Mouse (Mus musculus): Measurements from ENCODE around the gene Ccdc136. TPM values are rescaled to one million over a fixed set of nuclear protein-coding genes. Genes with fewer than 3 reads are reported as not detected.
"Not testable (repeated sequence)": the region's sequence is repeated elsewhere in the genome, so short reads cannot be mapped to it uniquely, and the experiment has no call there.

The Ccdc136 gene
- 0.94 and 1.8 TPM in 2 replicates for polyA plus RNA-seq (2016; fragmentation: Nextera tagmentation; extraction: Ambion mirVana)

- peak within 1 kb of the TSS; percentile 75 for H3K4me2 ChIP-seq
- H3K9me3 ChIP-seq (replicated peaks) = no peaks in the 10 kb centered on the region
- peak within 1 kb of the TSS; percentile 57 for H3K4me3 ChIP-seq
- no peaks in the 10 kb centered on the region for H3K36me3 ChIP-seq
- H3K4me1 ChIP-seq = peaks cover 15% of the 10 kb centered on the region
- 2% methylated on average over 47 of the region's 49 CpGs for WGBS (ENCODE audit: insufficient replicate concordance)
- H3K9ac ChIP-seq = peak within 1 kb of the TSS; percentile 35; the same call in 1 of the 2 replicates
- no peak within 1 kb of the TSS for H3K27ac ChIP-seq
- peak; percentile 74 for ATAC-seq
- H3K27me3 ChIP-seq (replicated peaks) = peaks cover 90% of the 10 kb centered on the region
These were observed at the start of gene Ccdc136 for GRCm38 (mm10) chr6:29395910-29396713. Gene Ccdc136, plus strand, starts transcription at chr6:29396309.

GRCm38 (mm10) chr6:29346512-29346911 is 49.6 kb upstream of the Ccdc136 start:
- not testable (repeated sequence) for H3K27me3 ChIP-seq (replicated peaks); H3K27ac ChIP-seq; H3K4me3 ChIP-seq; H3K4me2 ChIP-seq; H3K9me3 ChIP-seq (replicated peaks); H3K9ac ChIP-seq; ATAC-seq; H3K36me3 ChIP-seq
- 73% methylated on average over 2 of the region's 2 CpGs for WGBS (ENCODE audit: insufficient replicate concordance)
- peaks cover 30% of the 10 kb centered on the region for H3K4me1 ChIP-seq

- 32% methylated on average over 7 of the region's 7 CpGs for WGBS (ENCODE audit: insufficient replicate concordance)
- peak overlapping the region; percentile 74 for H3K27ac ChIP-seq
- peak overlapping the region; percentile 91 for H3K4me3 ChIP-seq
- H3K4me1 ChIP-seq = peaks cover 36% of the 10 kb centered on the region
- H3K36me3 ChIP-seq = no peaks in the 10 kb centered on the region
- no peaks in the 10 kb centered on the region for H3K9me3 ChIP-seq (replicated peaks)
- H3K4me2 ChIP-seq = peak overlapping the region; percentile 71
- H3K27me3 ChIP-seq (replicated peaks) = no peaks in the 10 kb centered on the region
- peak overlapping the region; percentile 90 for H3K9ac ChIP-seq
- no peak for ATAC-seq
These were observed 48.9 kb upstream of the Ccdc136 start for GRCm38 (mm10) chr6:29347189-29347588.

- ATAC-seq = peak; percentile 97
These were observed 48.3 kb upstream of the Ccdc136 start, which contains the start of gene Calu for GRCm38 (mm10) chr6:29347665-29348370. Gene Calu, plus strand, starts transcription at chr6:29348069.

GRCm38 (mm10) chr6:29348371-29348724 is 47.8 kb upstream of the Ccdc136 start:
- H3K9me3 ChIP-seq (replicated peaks) = no peaks in the 10 kb centered on the region
- peak overlapping the region; percentile 79 for H3K27ac ChIP-seq
- WGBS (ENCODE audit: insufficient replicate concordance) = 3% methylated on average over 15 of the region's 15 CpGs
- no peaks in the 10 kb centered on the region for H3K27me3 ChIP-seq (replicated peaks)
- peak overlapping the region; percentile 90 for H3K9ac ChIP-seq
- peak overlapping the region; percentile 71 for H3K4me2 ChIP-seq
- no peaks in the 10 kb centered on the region for H3K36me3 ChIP-seq
- ATAC-seq = peak; percentile 3
- H3K4me1 ChIP-seq = peaks cover 48% of the 10 kb centered on the region
- peak overlapping the region; percentile 91 for H3K4me3 ChIP-seq

More at GRCm38 (mm10) chr6:29347665-29348370, 48.3 kb upstream of the Ccdc136 start, which contains the start of gene Calu:
- Histone ChIP-seq H3K27ac (peak within 1 kb of the TSS; percentile 79), H3K27me3 (replicated peaks) (no peaks in the 10 kb centered on the region), H3K9me3 (replicated peaks) (no peaks in the 10 kb centered on the region), H3K4me2 (peak within 1 kb of the TSS; percentile 71), H3K36me3 (no peaks in the 10 kb centered on the region), H3K4me1 (peaks cover 43% of the 10 kb centered on the region), H3K4me3 (peak within 1 kb of the TSS; percentile 91), H3K9ac (peak within 1 kb of the TSS; percentile 90)
- WGBS (ENCODE audit: insufficient replicate concordance) = under 1% methylated on average over 55 of the region's 55 CpGs

- no peak for ATAC-seq
- H3K9me3 ChIP-seq (replicated peaks) = no peaks in the 10 kb centered on the region
- H3K4me3 ChIP-seq = no peak overlapping the region
- peaks cover 56% of the 10 kb centered on the region for H3K4me1 ChIP-seq
- no peak overlapping the region for H3K4me2 ChIP-seq
- H3K36me3 ChIP-seq = peaks cover 6% of the 10 kb centered on the region
- no peak overlapping the region for H3K9ac ChIP-seq
- H3K27me3 ChIP-seq (replicated peaks) = no peaks in the 10 kb centered on the region
- H3K27ac ChIP-seq = no peak overlapping the region
These were observed 44.5 kb upstream of the Ccdc136 start for GRCm38 (mm10) chr6:29351613-29352012.

GRCm38 (mm10) chr6:29352816-29353215 is 43.3 kb upstream of the Ccdc136 start:
- no peaks in the 10 kb centered on the region for H3K9me3 ChIP-seq (replicated peaks)
- H3K27ac ChIP-seq = 0 out of 2 replicates have a peak overlapping the region, but pooled peaks have one; percentile 20
- H3K9ac ChIP-seq = peak overlapping the region; percentile 39; the same call in 1 of the 2 replicates
- 13% methylated on average over 5 of the region's 5 CpGs for WGBS (ENCODE audit: insufficient replicate concordance)
- H3K36me3 ChIP-seq = peaks cover 16% of the 10 kb centered on the region
- H3K4me2 ChIP-seq = peak overlapping the region; percentile 42
- ATAC-seq = peak; percentile 48
- H3K4me3 ChIP-seq = no peak overlapping the region
- H3K27me3 ChIP-seq (replicated peaks) = no peaks in the 10 kb centered on the region
- peaks cover 61% of the 10 kb centered on the region for H3K4me1 ChIP-seq

- no peak for ATAC-seq
- Histone ChIP-seq H3K36me3 (peaks cover 63% of the 10 kb centered on the region), H3K9ac (no peak overlapping the region), H3K9me3 (replicated peaks) (no peaks in the 10 kb centered on the region), H3K4me1 (peaks cover 14% of the 10 kb centered on the region), H3K4me2 (no peak overlapping the region), H3K4me3 (no peak overlapping the region), H3K27me3 (replicated peaks) (no peaks in the 10 kb centered on the region), H3K27ac (no peak overlapping the region)
- WGBS (ENCODE audit: insufficient replicate concordance) = 89% methylated on average over 3 of the region's 3 CpGs
These were observed 36.7 kb upstream of the Ccdc136 start for GRCm38 (mm10) chr6:29359386-29359785.

- Histone ChIP-seq H3K36me3 (peaks cover 65% of the 10 kb centered on the region), H3K9me3 (replicated peaks) (no peaks in the 10 kb centered on the region), H3K4me2 (no peak overlapping the region), H3K27me3 (replicated peaks) (no peaks in the 10 kb centered on the region), H3K4me1 (peaks cover 14% of the 10 kb centered on the region), H3K9ac (no peak overlapping the region), H3K27ac (no peak overlapping the region), H3K4me3 (no peak overlapping the region)
- ATAC-seq = no peak
- WGBS (ENCODE audit: insufficient replicate concordance) = 83% methylated on average over 6 of the region's 6 CpGs
These were observed 35.9 kb upstream of the Ccdc136 start for GRCm38 (mm10) chr6:29360211-29360610.

- no peak for ATAC-seq
- H3K27me3 ChIP-seq (replicated peaks) = no peaks in the 10 kb centered on the region
- no peak overlapping the region for H3K4me2 ChIP-seq
- no peaks in the 10 kb centered on the region for H3K9me3 ChIP-seq (replicated peaks)
- H3K36me3 ChIP-seq = peaks cover 73% of the 10 kb centered on the region
- no peak overlapping the region for H3K27ac ChIP-seq
- no peak overlapping the region for H3K9ac ChIP-seq
- WGBS (ENCODE audit: insufficient replicate concordance) = 81% methylated on average over 7 of the region's 7 CpGs
- H3K4me3 ChIP-seq = no peak overlapping the region
- H3K4me1 ChIP-seq = peaks cover 4% of the 10 kb centered on the region
These were observed 33.6 kb upstream of the Ccdc136 start for GRCm38 (mm10) chr6:29362246-29363128.

- Histone ChIP-seq H3K9me3 (replicated peaks) (no peaks in the 10 kb centered on the region), H3K4me1 (no peaks in the 10 kb centered on the region), H3K27ac (no peak overlapping the region), H3K4me3 (no peak overlapping the region), H3K4me2 (no peak overlapping the region), H3K36me3 (peaks cover 74% of the 10 kb centered on the region), H3K9ac (no peak overlapping the region), H3K27me3 (replicated peaks) (no peaks in the 10 kb centered on the region)
- ATAC-seq = no peak
- WGBS (ENCODE audit: insufficient replicate concordance) = 79% methylated on average over 3 of the region's 3 CpGs
These were observed 33.0 kb upstream of the Ccdc136 start for GRCm38 (mm10) chr6:29363129-29363515.
